Mouse (Mus musculus) mouse trophoblast stem cell (cell line): ENCODE measurements around the gene Tppp3.

Experiments
- in situ Hi-C, 2 experiments: fragments of 300-500 bp; cut with MseI, MboI; formaldehyde crosslinking; loops; 2 replicates in 1 of 2; 3 replicates in 1 of 2; pipeline ENCODE4 v1.15.1; 2025

The Tppp3 gene

GRCm38 (mm10) chr8:105433021-105433420 is 38.3 kb downstream of the Tppp3 start:
- in situ Hi-C loops = no loop called here

DNA sequence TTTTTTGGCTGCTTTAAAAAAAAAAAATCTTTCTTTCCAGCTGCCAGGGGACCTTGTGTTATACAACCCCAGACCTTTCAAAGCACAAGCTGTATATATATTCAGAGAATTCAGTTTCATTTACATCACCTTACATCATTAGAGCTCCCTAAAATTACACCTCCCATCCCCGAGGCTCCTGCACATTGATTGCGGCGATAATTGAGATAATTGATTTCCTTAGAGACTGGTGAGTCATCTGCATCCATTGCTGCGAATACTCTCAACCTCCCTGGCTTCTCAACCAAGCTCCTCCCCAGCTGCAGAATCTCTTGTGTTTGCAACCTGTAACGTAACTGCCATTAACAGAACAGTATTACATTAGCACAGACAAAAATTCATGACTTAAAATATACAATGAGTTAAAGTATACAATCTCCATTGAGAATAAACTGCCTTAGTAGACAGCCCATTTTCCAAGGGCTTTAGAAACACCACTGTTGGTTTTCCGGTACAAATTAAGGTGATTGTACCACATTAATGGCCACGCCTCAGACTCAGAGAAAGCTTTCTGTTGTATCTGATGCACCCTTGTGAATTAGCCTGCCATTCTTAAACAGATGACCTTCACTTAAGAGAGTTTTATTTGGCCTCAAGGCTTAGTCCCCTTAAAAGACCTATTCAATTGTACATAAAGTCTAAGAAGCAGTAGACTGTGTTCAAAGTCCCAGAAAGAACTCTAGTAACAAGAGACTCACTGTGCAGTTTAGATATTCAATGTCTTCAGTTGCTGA is 39.4 kb downstream of the Tppp3 start:
- in situ Hi-C loops = no loop called here

DNA sequence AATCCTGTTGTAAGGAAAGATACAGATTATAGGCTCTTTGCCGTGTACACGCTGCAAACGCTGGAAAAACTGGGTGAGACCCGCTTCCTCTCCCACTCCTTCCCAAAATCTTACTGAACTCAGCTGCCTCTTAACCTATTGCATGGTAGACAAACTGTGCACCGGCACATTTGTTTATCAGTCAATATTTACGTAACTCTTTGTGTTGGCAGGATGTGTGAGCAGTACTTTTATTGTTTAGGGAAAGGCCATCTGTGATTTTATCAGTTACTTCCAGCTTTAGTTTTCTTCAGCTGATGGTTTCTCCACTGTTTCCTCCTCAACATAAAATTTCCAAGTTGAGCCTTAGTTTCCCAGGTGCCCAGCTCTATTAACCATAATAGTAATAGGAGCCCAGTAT is 44.4 kb downstream of the Tppp3 start:
- in situ Hi-C loops = no loop called here

- in situ Hi-C loops = no loop called here
These were observed 49.3 kb downstream of the Tppp3 start for GRCm38 (mm10) chr8:105422006-105422405.

- in situ Hi-C loops = no loop called here
These were observed 51.5 kb downstream of the Tppp3 start for GRCm38 (mm10) chr8:105419800-105420199.

- in situ Hi-C loops = no loop called here
These were observed 52.3 kb downstream of the Tppp3 start for GRCm38 (mm10) chr8:105418992-105419391.
